Mouse (Mus musculus): Measurements from ENCODE around the gene Slc4a7. TPM values are rescaled to one million over a fixed set of nuclear protein-coding genes. Genes with fewer than 3 reads are reported as not detected.

Slc4a7 gene
- polyA plus RNA-seq, 1 experiment from 2014 or later = 10.5 TPM

GRCm38 (mm10) chr14:14803921-14804517 lies 101.9 kb downstream of the Slc4a7 start:
- WGBS = 4% methylated on average over 10 of the region's 10 CpGs
- Histone ChIP-seq H3K9me3 (replicated peaks; ENCODE audit: low read length) (no peaks in the 10 kb centered on the region), H3K27ac (no peak overlapping the region), H3K4me3 (replicated peaks; ENCODE audit: low read depth, low read length) (no peak overlapping the region), H3K27me3 (ENCODE audit: insufficient read depth, low read length) (no peaks in the 10 kb centered on the region), H3K4me1 (replicated peaks; ENCODE audit: insufficient read depth, low read length) (no peaks in the 10 kb centered on the region), H3K36me3 (ENCODE audit: insufficient read depth, low read length) (no peaks in the 10 kb centered on the region), H3K4me2 (ENCODE audit: low read length) (no peak overlapping the region), H3K9ac (ENCODE audit: low read depth, low read length) (no peak overlapping the region)
- TF ChIP-seq CTCF (IDR thresholded peaks at IDR 0.05; ENCODE audit: low read depth) = no peak
- ATAC-seq (replicated peaks; ENCODE audit: low FRiP score, low read depth) (peak; percentile 92), DNase-seq (ENCODE audit: low spot score) (peak; percentile 75)

DNA sequence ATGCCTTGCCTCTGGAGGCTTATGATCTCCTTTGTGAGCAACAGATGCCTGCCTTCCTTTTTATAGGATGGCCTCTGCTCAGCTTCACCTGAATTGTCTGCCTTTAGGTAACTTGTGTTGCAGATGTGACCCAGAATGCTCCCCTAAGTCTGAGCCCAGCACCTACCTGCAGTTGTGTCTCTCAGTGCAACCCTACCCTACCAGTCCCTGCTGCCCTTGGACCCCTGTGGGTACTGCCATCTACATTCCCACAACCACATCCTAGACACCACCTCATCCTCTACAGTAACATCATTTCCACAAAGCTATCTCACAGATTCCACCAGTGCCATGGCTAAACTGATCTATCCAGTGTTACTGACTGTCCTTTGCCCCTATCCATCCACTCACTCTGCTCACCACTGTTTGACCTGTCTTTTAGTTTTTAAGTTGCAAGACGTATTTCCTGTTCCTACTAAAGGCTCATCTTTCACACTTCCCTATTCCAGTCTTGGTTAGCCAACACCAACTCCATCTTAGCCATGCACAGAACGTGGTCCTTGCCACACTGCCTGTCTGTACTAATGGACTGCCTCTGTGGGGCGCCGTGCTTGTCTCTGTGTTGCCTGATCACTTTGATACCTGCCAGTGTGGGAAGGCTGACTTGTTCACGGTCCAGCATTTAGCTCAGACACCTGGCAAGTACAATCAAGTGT lies 102.6 kb downstream of the Slc4a7 start:
- Histone ChIP-seq H3K4me2 (ENCODE audit: low read length) (no peak overlapping the region), H3K4me1 (replicated peaks; ENCODE audit: insufficient read depth, low read length) (no peaks in the 10 kb centered on the region), H3K4me3 (replicated peaks; ENCODE audit: low read depth, low read length) (no peak overlapping the region), H3K36me3 (ENCODE audit: insufficient read depth, low read length) (no peaks in the 10 kb centered on the region), H3K27ac (no peak overlapping the region), H3K9me3 (replicated peaks; ENCODE audit: low read length) (no peaks in the 10 kb centered on the region), H3K9ac (ENCODE audit: low read depth, low read length) (no peak overlapping the region), H3K27me3 (ENCODE audit: insufficient read depth, low read length) (no peaks in the 10 kb centered on the region)
- 60% methylated on average over 5 of the region's 5 CpGs for whole genome bisulfite sequencing
- DNase-seq (ENCODE audit: low spot score) = no peak
- 0 out of 2 replicates have a peak, but pooled peaks have one; percentile 1 for ATAC-seq (replicated peaks; ENCODE audit: low FRiP score, low read depth)
- TF ChIP-seq CTCF (IDR thresholded peaks at IDR 0.05; ENCODE audit: low read depth) = no peak

GRCm38 (mm10) chr14:14832520-14833240 lies 130.6 kb downstream of the Slc4a7 start:
- Histone ChIP-seq H3K9me3 (replicated peaks; ENCODE audit: low read length) (no peaks in the 10 kb centered on the region), H3K27me3 (ENCODE audit: insufficient read depth, low read length) (no peaks in the 10 kb centered on the region), H3K36me3 (ENCODE audit: insufficient read depth, low read length) (no peaks in the 10 kb centered on the region), H3K27ac (no peak overlapping the region), H3K4me2 (ENCODE audit: low read length) (no peak overlapping the region), H3K4me3 (replicated peaks; ENCODE audit: low read depth, low read length) (no peak overlapping the region), H3K4me1 (replicated peaks; ENCODE audit: insufficient read depth, low read length) (no peaks in the 10 kb centered on the region), H3K9ac (ENCODE audit: low read depth, low read length) (no peak overlapping the region)
- ATAC-seq (replicated peaks; ENCODE audit: low FRiP score, low read depth) (no peak; the same call in 1 of the 2 replicates), DNase-seq (ENCODE audit: low spot score) (no peak)
- WGBS = 62% methylated on average over 12 of the region's 12 CpGs
- TF ChIP-seq CTCF (IDR thresholded peaks at IDR 0.05; ENCODE audit: low read depth) = no peak

GRCm38 (mm10) chr14:14833498-14833897 lies 131.4 kb downstream of the Slc4a7 start:
- Histone ChIP-seq H3K4me2 (ENCODE audit: low read length) (no peak overlapping the region), H3K9me3 (replicated peaks; ENCODE audit: low read length) (no peaks in the 10 kb centered on the region), H3K9ac (ENCODE audit: low read depth, low read length) (no peak overlapping the region), H3K27me3 (ENCODE audit: insufficient read depth, low read length) (no peaks in the 10 kb centered on the region), H3K4me3 (replicated peaks; ENCODE audit: low read depth, low read length) (no peak overlapping the region), H3K36me3 (ENCODE audit: insufficient read depth, low read length) (no peaks in the 10 kb centered on the region), H3K27ac (no peak overlapping the region), H3K4me1 (replicated peaks; ENCODE audit: insufficient read depth, low read length) (no peaks in the 10 kb centered on the region)
- DNase-seq (ENCODE audit: low spot score) (no peak), ATAC-seq (replicated peaks; ENCODE audit: low FRiP score, low read depth) (no peak)
- no peak for TF ChIP-seq CTCF (IDR thresholded peaks at IDR 0.05; ENCODE audit: low read depth)
- 61% methylated on average over 1 of the region's 1 CpGs for WGBS

DNA sequence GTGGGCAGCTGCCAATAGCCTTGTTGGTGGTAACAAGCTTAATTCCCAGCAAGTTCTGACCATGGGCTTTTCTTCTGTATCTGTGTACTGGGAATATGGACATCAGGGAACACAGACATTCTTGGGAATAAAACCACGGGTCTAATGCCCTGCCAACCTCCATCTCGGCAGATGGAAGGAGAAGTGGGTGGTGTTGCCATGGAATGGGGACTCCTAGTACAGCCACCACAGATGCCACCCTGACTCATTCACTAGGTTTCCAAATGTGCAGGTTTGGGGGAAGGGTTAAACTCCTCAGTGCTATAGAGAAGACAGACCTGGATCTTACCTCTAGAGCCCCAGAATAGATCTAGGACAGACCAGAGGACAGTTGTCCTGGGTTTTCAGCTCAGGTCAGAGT lies 132.2 kb downstream of the Slc4a7 start:
- no peak overlapping the region for H3K9ac ChIP-seq (ENCODE audit: low read depth, low read length)
- ATAC-seq (replicated peaks; ENCODE audit: low FRiP score, low read depth) (no peak), DNase-seq (ENCODE audit: low spot score) (no peak)
- WGBS = 81% methylated on average over 2 of the region's 2 CpGs
- no peaks in the 10 kb centered on the region for H3K27me3 ChIP-seq (ENCODE audit: insufficient read depth, low read length)
- H3K9me3 ChIP-seq (replicated peaks; ENCODE audit: low read length) = no peaks in the 10 kb centered on the region
- no peak for TF ChIP-seq CTCF (IDR thresholded peaks at IDR 0.05; ENCODE audit: low read depth)
- H3K4me2 ChIP-seq (ENCODE audit: low read length) = no peak overlapping the region
- no peak overlapping the region for H3K27ac ChIP-seq
- no peaks in the 10 kb centered on the region for H3K4me1 ChIP-seq (replicated peaks; ENCODE audit: insufficient read depth, low read length)
- no peaks in the 10 kb centered on the region for H3K36me3 ChIP-seq (ENCODE audit: insufficient read depth, low read length)
- no peak overlapping the region for H3K4me3 ChIP-seq (replicated peaks; ENCODE audit: low read depth, low read length)

GRCm38 (mm10) chr14:14837627-14838026 lies 135.5 kb downstream of the Slc4a7 start:
- Histone ChIP-seq H3K4me1 (replicated peaks; ENCODE audit: insufficient read depth, low read length) (no peaks in the 10 kb centered on the region), H3K27ac (no peak overlapping the region), H3K4me3 (replicated peaks; ENCODE audit: low read depth, low read length) (no peak overlapping the region), H3K9ac (ENCODE audit: low read depth, low read length) (no peak overlapping the region), H3K4me2 (ENCODE audit: low read length) (no peak overlapping the region), H3K36me3 (ENCODE audit: insufficient read depth, low read length) (no peaks in the 10 kb centered on the region), H3K9me3 (replicated peaks; ENCODE audit: low read length) (no peaks in the 10 kb centered on the region), H3K27me3 (ENCODE audit: insufficient read depth, low read length) (no peaks in the 10 kb centered on the region)
- DNase-seq (ENCODE audit: low spot score) = no peak
- TF ChIP-seq CTCF (IDR thresholded peaks at IDR 0.05; ENCODE audit: low read depth) = no peak
- no peak for ATAC-seq (replicated peaks; ENCODE audit: low FRiP score, low read depth)
- 51% methylated on average over 4 of the region's 4 CpGs for WGBS

Measured in kidney, postnatal 0 days (tissue).